Mouse (Mus musculus): ENCODE data around the gene Ctc1.

The Ctc1 gene

DNA sequence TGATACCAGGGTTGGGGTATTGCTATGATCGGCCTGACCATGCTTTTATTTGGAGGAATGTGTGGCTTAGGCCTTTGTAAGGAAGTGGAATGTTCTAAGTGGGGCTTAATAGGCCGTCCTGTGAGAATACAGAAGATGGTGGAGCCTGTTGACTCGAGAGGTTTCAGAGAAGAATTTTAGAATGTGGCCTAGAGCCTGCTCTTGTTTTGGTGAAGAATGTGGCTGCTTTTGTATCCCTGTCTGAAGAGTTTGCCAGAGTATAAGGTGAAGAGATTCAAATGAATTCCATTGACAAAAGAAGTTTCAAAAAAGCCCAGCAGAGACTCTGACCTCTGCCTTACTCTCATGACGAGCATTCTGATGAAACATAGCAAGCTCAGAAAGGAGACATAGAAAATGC is 36.1 kb downstream of the Ctc1 start:
- DNase-seq = no peak

- DNase-seq = no peak
Observed at GRCm38 (mm10) chr11:69052824-69053421, 37.2 kb downstream of the Ctc1 start.

DNA sequence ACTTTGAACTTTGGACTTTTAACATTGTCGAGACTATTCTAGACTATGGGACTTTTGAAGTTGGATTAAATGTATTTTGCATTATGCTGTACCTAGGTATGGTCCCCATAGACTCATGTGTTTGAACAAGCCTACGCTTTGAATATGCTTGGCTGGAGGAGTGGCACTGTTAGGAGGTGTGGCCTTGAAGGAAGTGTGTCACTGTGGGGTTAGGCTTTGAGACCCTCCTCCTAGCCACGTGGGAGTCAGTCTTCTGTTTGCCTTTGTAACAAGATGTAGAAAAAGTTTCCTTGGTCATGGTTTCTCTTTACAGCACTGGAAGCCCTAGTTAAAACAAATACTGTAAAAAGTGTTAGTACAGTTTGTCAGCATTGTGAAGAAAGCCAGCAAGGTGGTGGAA is 38.1 kb downstream of the Ctc1 start:
- DNase-seq = no peak

- DNase-seq = no peak
Observed at GRCm38 (mm10) chr11:69058265-69058664, 42.6 kb downstream of the Ctc1 start.

DNA sequence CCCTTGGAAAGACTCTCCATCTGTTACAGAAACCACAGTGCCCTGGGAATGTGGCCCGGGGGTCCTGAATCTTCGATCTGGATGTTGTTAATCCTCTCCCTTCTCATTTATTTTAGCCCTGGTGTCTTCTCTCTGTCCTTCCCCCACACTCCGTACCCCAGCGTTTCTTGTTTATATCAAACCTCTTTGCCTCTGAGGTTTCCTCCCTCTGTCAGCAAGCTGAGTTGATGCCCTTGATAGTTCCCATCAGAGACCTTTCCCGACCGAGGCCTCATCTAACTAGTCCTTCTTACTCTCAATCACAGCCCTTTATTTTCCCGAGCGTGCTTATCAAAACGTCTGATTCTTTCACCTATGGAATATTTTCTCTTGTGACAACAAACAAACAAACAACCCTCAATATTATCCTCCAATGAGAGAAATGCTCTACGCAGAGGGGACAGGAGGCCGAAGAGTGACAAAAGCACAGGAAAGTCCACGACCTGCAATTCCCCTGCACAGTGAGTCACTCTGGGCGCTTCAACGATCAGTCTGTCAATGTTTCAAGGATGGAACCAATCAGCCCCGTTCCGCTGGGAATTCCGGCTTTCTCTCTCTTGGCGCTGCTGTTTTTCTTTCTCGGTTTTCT is 43.1 kb downstream of the Ctc1 start:
- no peak for DNase-seq

DNA sequence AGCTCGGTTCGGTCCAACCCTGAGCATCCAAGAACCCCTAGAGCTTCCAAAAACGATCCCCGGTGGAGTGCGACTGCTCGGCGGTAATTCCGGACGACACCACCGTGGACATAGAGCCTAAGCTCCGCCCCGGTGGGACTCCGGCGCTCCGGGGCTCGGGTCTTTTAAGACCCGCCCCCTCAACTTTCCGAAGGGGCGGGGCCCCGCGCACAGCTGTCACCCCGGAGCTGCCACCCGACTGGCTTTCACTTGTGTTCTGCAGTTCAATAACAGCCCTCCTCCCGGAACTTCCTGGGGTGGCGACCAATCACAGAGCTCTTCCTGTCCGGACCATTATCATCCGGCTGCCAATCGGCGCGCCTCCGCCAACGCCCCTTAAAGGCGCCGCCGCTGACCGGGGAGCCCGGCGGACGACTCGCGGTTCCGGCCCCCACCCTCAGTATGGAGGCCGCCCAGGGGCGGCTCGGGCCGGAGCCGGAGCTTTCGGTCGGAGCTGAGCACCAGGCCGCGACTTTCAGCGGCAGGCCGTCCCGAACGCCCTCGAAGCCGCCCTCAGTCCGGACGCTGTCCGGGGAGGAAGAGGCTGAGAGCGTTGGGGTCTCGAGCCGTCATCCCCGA is 43.8 kb downstream of the Ctc1 start, which contains the start of gene Borcs6:
Gene Borcs6 (plus strand): TSS at position 361 of the 618 bp plus-strand sequence.
- DNase-seq = peak; percentile 95

DNA sequence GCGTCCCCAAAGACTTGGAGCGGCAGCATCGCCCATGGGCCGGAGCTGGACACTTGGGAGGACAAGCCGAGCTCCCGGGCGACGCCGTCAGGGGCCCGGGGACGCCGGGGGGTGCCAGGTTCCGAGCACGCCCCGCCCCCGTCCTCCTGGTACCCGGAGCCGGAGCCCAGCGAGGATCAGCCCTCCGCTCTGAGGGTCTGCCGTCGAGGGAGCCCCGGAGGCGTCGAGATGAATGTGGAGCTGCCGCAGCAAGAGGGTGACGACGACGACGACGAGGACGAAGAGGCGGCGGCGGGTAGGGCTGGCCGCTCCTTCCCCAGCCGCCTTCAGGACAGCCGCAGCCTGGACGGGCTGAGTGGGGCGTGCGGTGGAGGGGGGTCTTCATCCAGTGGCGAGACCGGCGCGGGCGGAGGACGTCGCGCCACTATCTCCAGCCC is 44.3 kb downstream of the Ctc1 start:
- DNase-seq = no peak

DNA sequence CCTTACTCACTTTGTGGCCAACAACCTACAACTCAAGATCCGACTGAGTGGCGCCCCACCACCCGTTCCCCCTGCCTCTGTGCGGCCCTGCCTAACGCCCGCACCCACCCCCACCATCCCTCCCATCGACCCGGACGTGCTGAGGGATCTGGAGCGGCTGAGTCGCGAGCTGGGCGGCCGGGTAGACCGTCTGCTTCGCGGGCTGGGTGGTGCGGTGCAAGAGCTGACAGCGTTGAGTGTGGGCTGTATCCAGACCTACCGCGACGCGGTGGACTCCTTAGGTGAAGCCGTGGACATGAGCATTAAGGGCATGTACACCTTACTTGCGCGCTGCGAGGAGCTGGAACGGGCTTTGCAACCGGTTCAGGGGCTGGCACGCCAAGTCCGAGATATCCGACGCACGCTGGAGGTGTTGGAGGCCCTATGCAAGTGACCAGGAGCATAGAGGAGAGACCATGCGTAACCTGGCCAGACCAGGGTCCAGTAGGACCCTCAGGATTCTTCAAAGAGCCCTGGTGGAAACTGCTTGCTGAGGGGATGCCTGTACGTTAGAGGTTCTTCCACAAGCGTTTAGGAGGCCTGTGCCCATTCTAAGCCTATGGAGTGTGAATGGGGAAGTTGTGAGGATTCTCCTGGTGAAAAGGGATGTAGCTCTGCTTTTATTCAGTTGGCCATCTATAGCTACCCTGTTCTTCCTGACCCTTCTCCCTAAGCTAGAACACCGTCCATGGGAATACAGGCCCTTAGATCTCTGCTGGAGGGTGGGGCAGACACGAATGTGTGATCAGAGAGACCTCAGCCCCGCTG is 44.9 kb downstream of the Ctc1 start:
- DNase-seq = peak; percentile 32

DNA sequence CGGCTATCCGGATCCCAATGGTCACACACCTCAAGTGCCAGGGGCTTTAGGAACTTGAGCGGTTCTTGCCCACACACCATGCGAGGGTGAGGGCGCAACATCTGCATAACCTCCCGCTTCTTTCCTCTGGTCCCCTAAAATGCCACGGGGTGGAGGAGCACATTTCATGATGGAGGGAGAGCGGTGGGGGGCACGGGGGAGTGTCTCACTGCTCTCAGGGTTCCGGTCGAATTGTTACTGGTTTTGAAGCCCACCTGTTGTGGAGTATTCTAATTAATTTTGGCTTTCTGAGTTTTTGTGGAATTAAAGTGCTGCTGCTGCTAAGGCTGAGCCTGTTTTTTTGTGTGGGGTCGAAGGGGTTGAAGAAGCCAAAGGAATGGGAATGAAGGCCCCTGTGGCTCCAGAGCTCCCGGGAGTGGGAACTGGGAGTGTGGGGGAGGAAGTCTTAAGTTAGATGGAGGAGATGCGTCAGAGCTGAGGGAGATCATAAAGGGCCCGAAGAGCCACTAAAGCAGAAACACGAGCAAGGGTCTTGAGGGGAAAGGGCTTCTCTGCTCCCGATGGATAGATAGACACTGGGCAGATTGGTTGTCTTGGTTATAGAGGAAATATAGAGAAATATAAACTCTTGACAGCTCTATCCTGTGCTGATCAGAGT is 45.7 kb downstream of the Ctc1 start:
- no peak for DNase-seq

- peak; percentile 47 for DNase-seq
Observed at GRCm38 (mm10) chr11:69062194-69062760, 46.6 kb downstream of the Ctc1 start.

DNA sequence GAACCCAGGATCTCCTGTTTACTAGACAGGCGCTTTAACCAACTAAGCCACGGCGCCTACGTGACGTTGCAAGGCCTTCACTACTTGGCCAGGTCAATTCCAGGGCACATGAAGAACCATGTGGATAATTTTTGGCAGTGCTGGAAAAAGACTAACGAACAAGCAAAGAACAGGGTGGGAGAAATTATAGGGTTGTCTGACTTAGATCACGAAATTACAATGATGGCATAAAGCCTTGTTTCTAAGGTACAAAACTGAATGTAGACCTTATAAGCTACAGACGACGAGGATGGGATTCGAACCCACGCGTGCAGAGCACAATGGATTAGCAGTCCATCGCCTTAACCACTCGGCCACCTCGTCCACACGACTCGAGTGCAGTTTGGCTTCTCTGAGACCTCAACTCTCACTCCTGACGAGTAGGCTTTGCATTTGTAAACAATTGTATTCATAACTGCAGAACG is 47.1 kb downstream of the Ctc1 start:
- peak; percentile 91 for DNase-seq

- DNase-seq = peak; percentile 69
Observed at GRCm38 (mm10) chr11:69063413-69064201, 47.9 kb downstream of the Ctc1 start.

DNA sequence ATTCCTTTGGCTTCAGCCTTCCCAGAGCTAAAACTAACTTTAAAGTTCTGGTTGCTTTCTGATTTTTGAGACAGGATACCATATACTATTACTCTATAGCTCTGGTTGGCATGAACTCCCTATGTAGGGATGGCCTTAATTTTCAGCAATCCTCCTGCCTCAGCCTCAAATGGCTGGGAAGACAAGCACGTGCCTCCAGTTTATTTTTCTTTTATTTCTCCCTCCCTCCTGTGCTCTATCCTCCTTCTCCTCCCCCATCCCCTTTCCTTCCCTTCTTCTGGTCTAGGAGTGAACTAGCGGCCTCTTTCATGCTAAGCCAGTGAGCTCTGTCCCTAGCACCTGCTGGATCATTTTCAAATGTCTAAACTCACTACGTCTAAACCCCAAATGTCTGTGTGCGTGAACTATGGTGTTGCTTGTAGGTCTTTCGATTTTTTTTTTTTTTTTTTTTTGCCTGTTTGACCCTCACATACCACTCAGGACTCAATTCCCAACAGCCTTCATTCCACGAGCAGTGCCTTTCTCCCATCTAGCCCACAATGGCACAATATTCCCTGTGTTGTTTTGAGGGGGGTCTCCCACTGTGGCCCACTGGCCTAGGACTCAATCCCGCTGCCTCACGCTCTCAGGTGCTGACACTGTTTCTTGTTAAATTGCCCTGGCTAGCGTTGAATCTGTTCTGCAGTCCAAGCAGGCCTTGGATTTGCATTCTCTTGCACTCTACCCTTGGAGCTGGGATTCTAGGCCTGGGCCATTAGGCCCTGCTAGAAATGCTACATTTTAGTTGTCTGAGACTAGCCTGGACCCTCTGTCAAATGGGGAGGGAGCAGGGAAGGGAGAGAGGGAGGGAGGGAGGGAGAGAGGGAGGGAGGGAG is 48.8 kb downstream of the Ctc1 start:
- DNase-seq = no peak

DNA sequence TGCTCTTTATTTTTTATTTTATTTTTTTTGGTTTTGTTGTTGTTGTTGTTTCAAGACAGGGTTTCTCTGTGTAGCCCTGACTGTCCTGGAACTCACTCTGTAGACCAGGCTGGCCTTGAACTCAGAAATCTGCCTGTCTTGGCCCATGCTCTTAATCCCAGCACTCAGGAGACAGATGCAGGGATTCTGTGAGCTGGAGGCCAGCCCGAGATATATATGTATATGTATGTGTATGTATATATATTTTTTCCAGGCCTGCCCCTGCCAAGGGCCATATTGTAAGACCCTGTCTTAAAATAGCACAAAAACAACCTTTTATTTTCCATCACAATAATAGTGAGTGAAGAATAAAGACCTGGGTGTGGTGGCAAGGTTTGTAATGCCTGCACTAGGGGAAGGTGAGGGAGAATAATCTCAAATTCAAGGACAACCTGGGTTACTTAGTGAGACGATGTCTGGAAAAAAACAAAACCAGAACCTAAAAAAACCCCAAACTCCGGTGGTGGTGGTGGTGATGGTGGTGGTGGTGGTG is 49.7 kb downstream of the Ctc1 start:
- DNase-seq = no peak

DNA sequence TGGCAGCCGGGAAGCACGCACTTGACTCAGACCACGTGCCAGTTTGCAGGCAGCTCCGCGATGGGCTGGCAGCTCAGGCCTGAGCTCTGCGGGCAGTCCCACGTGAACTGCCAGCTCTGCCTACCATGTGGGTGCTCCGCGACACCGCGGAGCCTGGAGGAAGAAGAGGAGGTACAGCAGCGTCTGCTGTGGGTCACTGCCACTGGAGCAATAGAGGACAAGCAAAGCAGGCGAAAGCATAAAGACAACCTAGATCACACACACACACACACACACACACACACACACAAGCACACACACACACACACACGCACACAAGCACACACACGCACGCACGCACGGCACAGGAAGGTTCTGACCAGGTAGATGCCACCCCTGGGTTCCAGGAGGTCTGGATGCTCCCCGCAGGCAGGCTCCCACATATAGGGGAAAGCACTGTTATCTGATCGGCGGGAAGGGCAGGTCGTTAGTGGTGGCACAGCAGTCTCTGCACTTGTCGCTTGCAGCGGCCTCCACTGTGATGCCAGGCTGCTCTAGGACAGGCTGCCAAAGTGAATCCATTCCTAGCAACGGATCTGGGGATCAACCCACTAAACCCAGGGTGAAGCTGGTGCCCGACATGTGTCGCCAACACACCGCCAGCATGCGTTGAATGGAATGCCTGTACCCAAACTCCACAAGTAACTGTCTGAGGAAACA is 50.6 kb downstream of the Ctc1 start:
- DNase-seq = peak; percentile 57

- peak; percentile 85 for DNase-seq
Observed at GRCm38 (mm10) chr11:69066956-69067355, 51.2 kb downstream of the Ctc1 start.

DNA sequence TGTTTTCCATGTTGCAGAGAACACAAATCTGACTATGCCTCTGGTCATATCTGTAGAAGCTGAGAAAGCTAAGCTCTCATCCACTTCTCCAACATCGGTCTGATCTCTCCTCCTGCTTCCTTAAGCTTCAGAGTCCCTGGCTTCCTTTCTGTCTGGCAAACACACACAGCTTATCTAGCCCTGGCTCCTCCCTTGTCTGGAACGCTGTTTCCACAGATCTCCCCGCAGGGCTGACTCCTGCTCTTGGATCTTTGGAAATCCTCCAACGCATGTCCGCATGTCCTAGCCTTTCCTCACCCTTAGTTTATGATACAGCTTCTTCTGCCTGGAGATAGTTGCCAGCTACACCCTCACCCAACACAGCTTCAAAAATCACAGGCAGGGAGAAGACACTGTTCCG is 51.9 kb downstream of the Ctc1 start:
- DNase-seq = no peak

DNA sequence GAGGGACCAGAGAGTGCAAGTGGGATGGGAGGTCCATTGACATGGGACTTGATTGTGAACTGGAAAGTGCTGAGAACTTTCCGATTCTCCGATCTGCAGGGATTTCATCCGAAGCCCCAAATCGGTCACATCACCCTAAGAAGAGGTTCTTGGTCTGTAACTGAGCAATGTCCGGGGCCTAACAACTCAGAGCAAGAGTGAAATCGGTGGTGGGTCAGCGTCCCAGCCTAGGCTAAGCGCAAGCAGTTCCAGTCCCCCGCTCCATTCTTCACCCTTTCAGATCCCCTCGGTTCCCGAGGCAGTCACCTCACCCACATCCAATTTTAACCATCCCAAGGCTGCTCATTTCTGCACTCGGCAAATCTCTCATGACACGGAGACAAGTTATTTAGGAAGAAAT is 54.4 kb downstream of the Ctc1 start:
- no peak for DNase-seq

DNA sequence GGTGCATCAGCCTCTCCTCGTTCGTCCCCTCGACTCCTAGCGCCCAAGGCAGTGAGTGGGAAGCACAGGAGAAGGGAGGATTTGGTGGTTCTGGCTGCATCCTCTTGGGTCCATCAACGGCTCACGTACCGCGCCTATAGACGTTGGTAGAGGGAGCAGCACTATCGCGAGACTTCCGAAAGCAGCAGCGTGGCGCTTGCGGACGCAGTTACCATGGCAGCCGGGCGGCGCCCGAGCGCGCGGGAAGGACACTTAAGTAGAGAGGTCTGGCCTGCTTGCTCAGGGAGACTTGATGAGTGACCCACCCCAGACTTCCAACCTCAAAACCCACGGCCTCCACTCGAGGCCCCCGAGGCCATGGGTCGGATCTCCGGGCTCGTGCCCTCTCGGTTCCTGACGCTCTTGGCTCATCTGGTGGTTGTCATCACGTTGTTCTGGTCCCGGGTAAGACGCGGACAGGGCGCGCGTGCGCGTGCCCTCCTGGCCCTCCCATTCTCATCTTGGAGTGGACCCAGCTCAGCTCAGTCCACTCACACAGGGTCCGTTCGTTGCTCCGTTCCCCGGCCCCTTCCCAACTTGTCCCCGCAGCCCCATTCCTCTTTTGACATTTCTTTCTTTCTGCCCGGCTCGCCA is 55.0 kb downstream of the Ctc1 start, which contains the start of gene Tmem107:
Gene Tmem107 (plus strand): TSS at position 217 of the 633 bp plus-strand sequence.
- peak; percentile 94 for DNase-seq

Data from right cerebral cortex, postnatal 25 days (tissue).